In the genomic region with DNA sequence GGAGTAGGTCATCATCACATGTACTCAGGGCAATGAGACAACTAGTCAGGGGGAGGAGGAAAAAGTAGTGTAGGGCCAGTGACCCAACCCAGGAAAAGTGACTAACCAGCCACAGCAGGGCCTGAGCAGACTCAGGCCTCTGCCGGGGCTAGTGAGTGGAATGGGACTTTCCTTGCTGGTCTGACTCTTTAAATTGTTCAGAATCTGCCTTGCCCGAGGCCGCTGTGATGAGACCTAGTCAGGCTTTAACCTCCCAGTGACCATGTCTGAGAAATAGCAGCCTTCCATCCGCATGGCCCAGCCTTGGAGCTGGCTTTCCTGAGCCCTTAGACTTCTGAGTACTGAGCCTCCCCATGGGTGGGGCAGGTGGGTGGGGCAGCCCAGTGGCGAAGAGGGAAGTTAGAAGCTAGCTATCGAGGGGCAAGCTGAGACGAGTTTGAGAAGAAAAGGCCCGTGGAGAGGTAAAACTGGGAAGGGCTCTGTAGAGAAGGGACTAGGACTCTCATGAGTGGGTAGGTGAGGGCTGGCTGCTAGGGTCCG, we compare ENCODE assay signal across 1 mouse cellular context.
TF ChIP-seq lines count a peak whose summit lies in the region.

No protein-coding gene starts in this region.

TF ChIP-seq in myocyte, 11 proteins besides CTCF, POLR2A, EP300 and RAD21:
- TF ChIP-seq POLR2AphosphoS2 (IDR thresholded peaks at IDR 0.05; ENCODE audit: insufficient read length, low read depth) (peak; percentile 47), CEBPB (IDR thresholded peaks at IDR 0.05; ENCODE audit: insufficient read depth, poor library complexity, severe bottlenecking) (no peak), TCF3 (IDR thresholded peaks at IDR 0.05; ENCODE audit: insufficient read length, low read depth) (no peak), E2F4 (IDR thresholded peaks at IDR 0.05; ENCODE audit: insufficient read depth) (no peak), MYOG (IDR thresholded peaks at IDR 0.05; ENCODE audit: control insufficient read depth in 1 of 3, insufficient read depth in 1 of 3, insufficient read length in 2 of 3, low read depth in 2 of 3) (no peak), TCF12 (IDR thresholded peaks at IDR 0.05; ENCODE audit: insufficient read depth, poor library complexity, severe bottlenecking) (no peak), MAX (IDR thresholded peaks at IDR 0.05; ENCODE audit: low read depth) (no peak), USF1 (IDR thresholded peaks at IDR 0.05; ENCODE audit: low read depth) (no peak), MYOD1 (IDR thresholded peaks at IDR 0.05; ENCODE audit: control insufficient read depth in 1 of 3, insufficient read length in 2 of 3, low read depth in 2 of 3) (peak in 1 of 3 experiments; percentile 34)
